Mouse (Mus musculus) left cerebral cortex, adult 2 months (tissue): ENCODE data around the gene Plrg1. TPM values are rescaled to one million over a fixed set of nuclear protein-coding genes. Genes with fewer than 3 reads are reported as not detected.
A peak's percentile ranks its signal among the peaks of the same experiment; 100 is the strongest.

Source experiments
- DNase-seq, 2 experiments: peaks; one replicate each; pipeline ENCODE4 v3.0.0; 2021 to 2022; ENCODE audit warnings: low spot score in 2 of 2, mixed read lengths in 1 of 2; ENCODE audit errors: extremely low spot score in 1 of 2
- H3K27ac ChIP-seq: fragments of 200-600 bp; 2 replicates; pipeline ENCODE4 v1.8.1; 2022
- H3K4me3 ChIP-seq: fragments of 200-600 bp; 2 replicates; pipeline ENCODE4 v1.8.1; 2022
- CTCF ChIP-seq: fragments of 200-600 bp; IDR thresholded peaks from 2 replicates; pipeline ENCODE4 v1.8.1; 2022; ENCODE audit warnings: antibody characterized with exemption, mild to moderate bottlenecking, moderate library complexity
- intact Hi-C: fragments of 180-260 bp; cut with DNase I; formaldehyde crosslinking; loops from one replicate; pipeline ENCODE4 v1.15.1; 2025
- long read RNA-seq, 2 experiments: library from polyadenylated mRNA; stranded (forward); transcript quantifications; one replicate each; pipeline ENCODE4 v2.0.0; 2021; ENCODE audit warnings: borderline mapping rate in 2 of 2
- total RNA-seq, 2 experiments: library from RNA; stranded (reverse); gene quantifications; 2 replicates each; pipeline ENCODE4 v1.2.3; 2021

The Plrg1 gene
- total RNA-seq = 10 to 100 TPM; 39.4 to 42.4 TPM
- long read RNA-seq, experiment 1, transcript Plrg1-204 (15 exons, 1,851 nt) = major isoform, 25 of 31 reads
- long read RNA-seq, experiment 1, partial matches to known transcripts = 4 of 31 reads
- long read RNA-seq, experiment 1, other reads (novel, unspliced or antisense) = 2 of 31 reads
- long read RNA-seq, experiment 2, transcript Plrg1-204 (15 exons, 1,851 nt) = major isoform, 11 of 13 reads
- long read RNA-seq, experiment 2, partial matches to known transcripts = 2 of 13 reads
- long read RNA-seq, experiment 2, other reads (novel, unspliced or antisense) = 0 of 13 reads

GRCm38 (mm10) chr3:83055281-83056038 lies at the start of gene Plrg1:
Plrg1 (plus strand) TSS chr3:83055522.
- intact Hi-C loops = loop anchor here (10.0 kb wide), 2 partner anchors 651 to 859 kb away; no protein-coding TSS in a partner anchor
- DNase-seq = peak; percentile 98 to 99
- TF ChIP-seq CTCF = no peak; the same call in 1 of the 2 replicates
- H3K27ac ChIP-seq = peak within 1 kb of the TSS; percentile 80
- H3K4me3 ChIP-seq = peak within 1 kb of the TSS; percentile 89

GRCm38 (mm10) chr3:83007557-83007956 lies 47.8 kb upstream of the Plrg1 start, which contains the start of gene Fgg:
Fgg (plus strand) TSS chr3:83007724.
- intact Hi-C loops = loop anchor here (10.0 kb wide), 1 partner anchor 897 kb away; no protein-coding TSS in a partner anchor
- Histone ChIP-seq H3K27ac (no peak within 1 kb of the TSS), H3K4me3 (no peak within 1 kb of the TSS)
- no peak for DNase-seq
- no peak for TF ChIP-seq CTCF

GRCm38 (mm10) chr3:83010291-83010690 lies 45.0 kb upstream of the Plrg1 start:
- Histone ChIP-seq H3K27ac (no peak overlapping the region), H3K4me3 (no peak overlapping the region)
- intact Hi-C loops = no loop called here
- no peak for DNase-seq
- no peak for TF ChIP-seq CTCF

- intact Hi-C loops = no loop called here
- H3K4me3 ChIP-seq = no peak overlapping the region
- no peak for DNase-seq
- no peak overlapping the region for H3K27ac ChIP-seq
- TF ChIP-seq CTCF = no peak
Observed at GRCm38 (mm10) chr3:83011136-83011535, 44.2 kb upstream of the Plrg1 start.

GRCm38 (mm10) chr3:83011565-83011964 lies 43.8 kb upstream of the Plrg1 start:
- intact Hi-C loops = no loop called here
- Histone ChIP-seq H3K27ac (no peak overlapping the region), H3K4me3 (no peak overlapping the region)
- no peak for DNase-seq
- no peak for TF ChIP-seq CTCF

- no peak for TF ChIP-seq CTCF
- DNase-seq = no peak
- Histone ChIP-seq H3K4me3 (no peak overlapping the region), H3K27ac (no peak overlapping the region)
- intact Hi-C loops = no loop called here
Observed at GRCm38 (mm10) chr3:83012636-83013035, 42.7 kb upstream of the Plrg1 start.

- intact Hi-C loops = no loop called here
- no peak for TF ChIP-seq CTCF
- no peak overlapping the region for H3K4me3 ChIP-seq
- H3K27ac ChIP-seq = no peak overlapping the region
- no peak for DNase-seq
Observed at GRCm38 (mm10) chr3:83013951-83014350, 41.4 kb upstream of the Plrg1 start.

- DNase-seq = no peak
- Histone ChIP-seq H3K4me3 (no peak overlapping the region), H3K27ac (no peak overlapping the region)
- intact Hi-C loops = no loop called here
- no peak for TF ChIP-seq CTCF
Observed at GRCm38 (mm10) chr3:83016236-83016635, 39.1 kb upstream of the Plrg1 start.

GRCm38 (mm10) chr3:83020387-83020786 lies 34.9 kb upstream of the Plrg1 start:
- DNase-seq = no peak
- Histone ChIP-seq H3K27ac (no peak overlapping the region), H3K4me3 (no peak overlapping the region)
- TF ChIP-seq CTCF = no peak
- intact Hi-C loops = no loop called here

GRCm38 (mm10) chr3:83021176-83021575 lies 34.1 kb upstream of the Plrg1 start:
- TF ChIP-seq CTCF = no peak
- DNase-seq = no peak
- H3K4me3 ChIP-seq = no peak overlapping the region
- no peak overlapping the region for H3K27ac ChIP-seq
- intact Hi-C loops = no loop called here

- Histone ChIP-seq H3K27ac (no peak overlapping the region), H3K4me3 (no peak overlapping the region)
- DNase-seq = no peak
- intact Hi-C loops = no loop called here
- no peak for TF ChIP-seq CTCF
Observed at GRCm38 (mm10) chr3:83025036-83025435, 30.3 kb upstream of the Plrg1 start.
